Mouse (Mus musculus): ENCODE measurements around the gene Rps15. TPM values are rescaled to one million over a fixed set of nuclear protein-coding genes. Genes with fewer than 3 reads are reported as not detected.

Rps15 gene
- polyA plus RNA-seq, 1 experiment from 2014 or later: 886 TPM

DNA sequence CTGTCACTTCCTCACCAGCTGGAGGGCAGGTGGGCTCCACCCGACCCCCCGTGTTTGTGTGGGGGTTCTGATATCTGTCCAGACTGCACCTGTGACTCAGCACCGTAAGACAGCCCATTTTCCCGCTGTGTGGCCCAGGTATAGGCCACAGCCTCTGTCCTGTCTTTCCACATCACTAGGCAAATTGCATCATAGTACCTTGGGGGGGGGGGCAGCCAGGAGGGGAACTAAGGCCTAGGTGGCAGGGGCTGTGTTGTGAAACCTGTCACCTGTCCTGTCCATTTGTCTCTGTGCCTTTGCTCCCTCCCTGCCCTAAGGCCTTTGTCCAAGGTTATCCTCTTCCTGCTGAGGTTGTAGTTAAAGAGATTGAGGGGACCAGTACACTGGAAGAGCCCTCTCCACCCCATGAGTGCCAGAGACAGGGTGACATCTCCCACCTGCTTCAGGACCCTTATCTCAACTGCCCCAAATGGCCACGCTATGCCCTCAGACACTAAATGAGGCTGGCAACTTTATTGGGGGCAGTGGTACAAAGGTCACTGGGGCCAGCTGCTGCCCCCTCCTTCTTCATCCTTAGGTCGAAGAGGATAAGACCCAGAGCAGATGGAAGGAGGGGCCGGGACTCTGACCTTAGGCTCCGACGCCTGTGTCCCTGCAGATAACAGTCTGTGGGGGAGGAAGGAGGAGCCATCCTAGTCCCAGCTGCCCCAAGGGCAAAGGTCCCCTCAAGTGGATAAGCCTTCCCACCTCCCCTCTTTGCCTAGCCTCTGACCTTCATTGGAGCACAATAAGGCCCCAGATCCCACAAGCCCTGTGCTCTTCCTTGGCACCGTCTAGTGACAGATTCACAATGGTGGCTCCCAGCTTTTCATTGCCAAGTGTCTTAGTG lies 39.6 kb downstream of the Rps15 start:
- H3K27me3 ChIP-seq (ENCODE audit: control insufficient read depth, insufficient read depth, low read length): peaks cover 2% of the 10 kb centered on the region; the same call in 1 of the 2 replicates

DNA sequence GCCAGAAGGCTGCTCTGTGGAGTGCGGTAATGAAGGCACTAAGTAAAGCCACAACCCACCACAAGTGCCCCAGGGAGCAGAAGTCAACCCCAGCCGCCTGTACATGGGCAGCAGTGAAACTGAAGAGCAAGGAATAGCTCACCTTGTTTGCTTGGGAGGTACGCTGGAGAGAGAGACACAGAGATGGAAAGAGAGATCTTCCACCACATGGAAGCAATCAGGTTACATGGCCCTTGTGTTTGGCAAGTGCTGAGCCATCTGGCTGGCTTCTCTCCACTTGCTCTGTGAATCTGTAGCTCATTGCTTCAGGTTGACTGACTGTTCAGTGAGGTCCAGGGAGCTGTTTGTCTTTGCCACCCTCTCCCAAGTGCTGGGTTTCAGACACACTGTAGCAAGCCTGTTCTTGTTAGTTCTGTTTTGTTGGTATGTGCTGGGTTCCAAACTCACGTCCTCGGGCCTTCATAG lies 40.3 kb downstream of the Rps15 start:
- DNase-seq (ENCODE audit: low spot score): no peak
- no peak overlapping the region for H3K27ac ChIP-seq (replicated peaks; ENCODE audit: low read depth, low read length)

More for the DNA sequence above, 39.6 kb downstream of the Rps15 start:
- Histone ChIP-seq H3K4me3 (ENCODE audit: low read depth, low read length) (no peak overlapping the region), H3K9ac (replicated peaks; ENCODE audit: low read length) (no peak overlapping the region), H3K4me1 (ENCODE audit: control insufficient read depth, insufficient read depth, low read length) (no peaks in the 10 kb centered on the region), H3K36me3 (replicated peaks; ENCODE audit: control insufficient read depth, insufficient read depth, low read depth, low read length) (no peaks in the 10 kb centered on the region), H3K4me2 (ENCODE audit: low read depth, low read length) (no peak overlapping the region), H3K27ac (replicated peaks; ENCODE audit: low read depth, low read length) (no peak overlapping the region), H3K9me3 (replicated peaks; ENCODE audit: control insufficient read depth, low read length) (no peaks in the 10 kb centered on the region)
- ATAC-seq (replicated peaks; ENCODE audit: insufficient number of reproducible peaks, low FRiP score, low TSS enrichment, low read depth) (no peak), DNase-seq (ENCODE audit: low spot score) (no peak)
- 53% methylated on average over 10 of the region's 10 CpGs for WGBS

DNA sequence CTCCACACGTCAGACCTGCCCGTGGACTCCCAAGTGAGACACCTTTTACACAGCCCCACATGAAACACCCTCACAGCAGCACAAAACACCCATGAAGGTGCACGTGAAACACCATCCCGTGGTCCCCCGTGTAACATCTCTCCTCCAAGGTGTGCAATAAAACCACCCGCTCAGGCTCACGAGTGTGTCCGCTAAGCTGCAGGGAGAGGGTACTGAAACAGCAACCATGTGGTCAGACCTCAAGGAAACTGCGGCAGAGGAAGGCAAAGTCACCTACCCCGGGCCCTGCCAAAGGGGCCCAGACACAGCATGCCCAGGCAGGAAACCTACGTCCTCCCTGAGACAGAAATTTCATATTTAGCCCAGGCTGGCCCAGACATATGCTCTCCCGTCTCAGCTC lies 44.0 kb downstream of the Rps15 start:
- Histone ChIP-seq H3K9me3 (replicated peaks; ENCODE audit: control insufficient read depth, low read length) (no peaks in the 10 kb centered on the region), H3K4me1 (ENCODE audit: control insufficient read depth, insufficient read depth, low read length) (no peaks in the 10 kb centered on the region), H3K27ac (replicated peaks; ENCODE audit: low read depth, low read length) (no peak overlapping the region), H3K36me3 (replicated peaks; ENCODE audit: control insufficient read depth, insufficient read depth, low read depth, low read length) (no peaks in the 10 kb centered on the region), H3K27me3 (ENCODE audit: control insufficient read depth, insufficient read depth, low read length) (peaks cover 15% of the 10 kb centered on the region), H3K4me2 (ENCODE audit: low read depth, low read length) (no peak overlapping the region), H3K4me3 (ENCODE audit: low read depth, low read length) (no peak overlapping the region), H3K9ac (replicated peaks; ENCODE audit: low read length) (no peak overlapping the region)
- ATAC-seq (replicated peaks; ENCODE audit: insufficient number of reproducible peaks, low FRiP score, low TSS enrichment, low read depth): no peak
- DNase-seq (ENCODE audit: low spot score): no peak
- 88% methylated on average over 12 of the region's 12 CpGs for WGBS

More for the DNA sequence above, 40.3 kb downstream of the Rps15 start:
- H3K27me3 ChIP-seq (ENCODE audit: control insufficient read depth, insufficient read depth, low read length): peaks cover 2% of the 10 kb centered on the region; the same call in 1 of the 2 replicates
- 72% methylated on average over 5 of the region's 5 CpGs for WGBS
- H3K36me3 ChIP-seq (replicated peaks; ENCODE audit: control insufficient read depth, insufficient read depth, low read depth, low read length): no peaks in the 10 kb centered on the region
- no peaks in the 10 kb centered on the region for H3K4me1 ChIP-seq (ENCODE audit: control insufficient read depth, insufficient read depth, low read length)
- ATAC-seq (replicated peaks; ENCODE audit: insufficient number of reproducible peaks, low FRiP score, low TSS enrichment, low read depth): no peak
- 0 out of 2 replicates have a peak overlapping the region, but pooled peaks have one; percentile 6 for H3K9ac ChIP-seq (replicated peaks; ENCODE audit: low read length)
- no peaks in the 10 kb centered on the region for H3K9me3 ChIP-seq (replicated peaks; ENCODE audit: control insufficient read depth, low read length)
- no peak overlapping the region for H3K4me2 ChIP-seq (ENCODE audit: low read depth, low read length)
- H3K4me3 ChIP-seq (ENCODE audit: low read depth, low read length): no peak overlapping the region

DNA sequence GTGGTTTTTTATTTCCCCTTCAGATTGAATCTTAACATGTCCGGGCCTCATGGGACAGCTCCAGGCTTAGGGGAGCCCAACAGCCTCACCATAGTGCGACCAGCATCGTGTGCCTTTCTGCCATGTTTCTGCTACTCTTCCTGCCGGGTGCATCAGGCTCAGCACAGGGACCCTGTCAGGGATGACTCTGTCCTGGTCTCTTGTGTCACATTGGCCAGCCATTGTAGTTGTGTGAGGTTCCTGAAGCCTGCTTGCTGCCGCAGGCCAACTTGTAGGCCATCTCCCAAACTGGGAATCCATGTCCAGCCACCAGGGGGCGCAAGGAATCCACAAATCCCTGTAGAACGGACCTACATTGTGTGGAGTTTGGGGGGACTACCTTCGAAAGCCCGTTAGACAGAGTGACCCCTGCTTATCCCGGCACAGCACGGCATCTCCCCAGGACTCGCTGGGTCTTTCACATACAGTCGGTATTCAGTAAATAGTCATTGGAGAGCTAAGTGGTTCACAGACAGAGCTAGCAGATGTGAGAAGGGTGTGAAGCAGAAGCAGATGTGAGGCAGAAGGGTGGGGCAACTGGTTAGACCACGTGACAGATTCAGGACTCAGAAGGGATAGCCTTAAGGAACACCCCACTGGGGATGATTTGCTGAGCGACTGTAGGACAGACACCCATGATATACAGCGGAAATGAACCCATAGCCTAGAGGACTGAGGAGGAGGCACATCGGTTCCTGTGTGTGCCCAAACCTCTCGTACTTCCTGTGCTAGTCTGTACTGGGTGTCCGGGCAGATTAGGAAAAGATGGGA lies 47.9 kb downstream of the Rps15 start:
- WGBS: 19% methylated on average over 19 of the region's 19 CpGs
- H3K4me3 ChIP-seq (ENCODE audit: low read depth, low read length): no peak overlapping the region

DNA sequence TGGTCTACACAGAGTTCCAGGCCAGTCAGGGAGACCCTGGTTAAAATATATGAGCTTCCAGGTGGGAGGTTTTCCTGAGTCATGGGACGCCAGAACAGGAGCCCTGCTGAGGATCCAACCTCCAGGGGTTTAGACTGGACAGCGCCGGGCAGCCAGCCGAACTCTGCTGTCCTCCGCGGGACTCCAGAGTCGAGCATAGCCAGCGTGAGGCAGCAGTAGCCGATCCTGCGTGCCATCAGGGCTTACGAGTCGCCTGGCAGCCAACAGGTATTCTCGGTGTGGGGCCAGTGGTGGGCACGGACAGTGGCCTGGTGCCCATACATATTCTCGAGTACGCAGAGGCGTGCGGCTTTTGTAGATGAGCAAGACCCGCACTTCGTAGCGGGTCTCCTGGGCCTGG lies 48.8 kb downstream of the Rps15 start:
- WGBS: 11% methylated on average over 21 of the region's 21 CpGs
- Histone ChIP-seq H3K36me3 (replicated peaks; ENCODE audit: control insufficient read depth, insufficient read depth, low read depth, low read length) (no peaks in the 10 kb centered on the region), H3K27me3 (ENCODE audit: control insufficient read depth, insufficient read depth, low read length) (peaks cover 59% of the 10 kb centered on the region), H3K27ac (replicated peaks; ENCODE audit: low read depth, low read length) (no peak overlapping the region), H3K4me1 (ENCODE audit: control insufficient read depth, insufficient read depth, low read length) (peaks cover 2% of the 10 kb centered on the region; the same call in 1 of the 2 replicates), H3K9ac (replicated peaks; ENCODE audit: low read length) (no peak overlapping the region), H3K4me2 (ENCODE audit: low read depth, low read length) (no peak overlapping the region), H3K4me3 (ENCODE audit: low read depth, low read length) (no peak overlapping the region), H3K9me3 (replicated peaks; ENCODE audit: control insufficient read depth, low read length) (no peaks in the 10 kb centered on the region)
- DNase-seq (ENCODE audit: low spot score) (no peak), ATAC-seq (replicated peaks; ENCODE audit: insufficient number of reproducible peaks, low FRiP score, low TSS enrichment, low read depth) (no peak)

More for the DNA sequence above, 47.9 kb downstream of the Rps15 start:
- ATAC-seq (replicated peaks; ENCODE audit: insufficient number of reproducible peaks, low FRiP score, low TSS enrichment, low read depth): peak; percentile 20
- peak; percentile 91 for DNase-seq (ENCODE audit: low spot score)
- Histone ChIP-seq H3K9me3 (replicated peaks; ENCODE audit: control insufficient read depth, low read length) (no peaks in the 10 kb centered on the region), H3K27ac (replicated peaks; ENCODE audit: low read depth, low read length) (no peak overlapping the region), H3K27me3 (ENCODE audit: control insufficient read depth, insufficient read depth, low read length) (peaks cover 51% of the 10 kb centered on the region), H3K4me2 (ENCODE audit: low read depth, low read length) (no peak overlapping the region; the same call in 1 of the 2 replicates), H3K36me3 (replicated peaks; ENCODE audit: control insufficient read depth, insufficient read depth, low read depth, low read length) (no peaks in the 10 kb centered on the region), H3K4me1 (ENCODE audit: control insufficient read depth, insufficient read depth, low read length) (no peaks in the 10 kb centered on the region), H3K9ac (replicated peaks; ENCODE audit: low read length) (no peak overlapping the region)

DNA sequence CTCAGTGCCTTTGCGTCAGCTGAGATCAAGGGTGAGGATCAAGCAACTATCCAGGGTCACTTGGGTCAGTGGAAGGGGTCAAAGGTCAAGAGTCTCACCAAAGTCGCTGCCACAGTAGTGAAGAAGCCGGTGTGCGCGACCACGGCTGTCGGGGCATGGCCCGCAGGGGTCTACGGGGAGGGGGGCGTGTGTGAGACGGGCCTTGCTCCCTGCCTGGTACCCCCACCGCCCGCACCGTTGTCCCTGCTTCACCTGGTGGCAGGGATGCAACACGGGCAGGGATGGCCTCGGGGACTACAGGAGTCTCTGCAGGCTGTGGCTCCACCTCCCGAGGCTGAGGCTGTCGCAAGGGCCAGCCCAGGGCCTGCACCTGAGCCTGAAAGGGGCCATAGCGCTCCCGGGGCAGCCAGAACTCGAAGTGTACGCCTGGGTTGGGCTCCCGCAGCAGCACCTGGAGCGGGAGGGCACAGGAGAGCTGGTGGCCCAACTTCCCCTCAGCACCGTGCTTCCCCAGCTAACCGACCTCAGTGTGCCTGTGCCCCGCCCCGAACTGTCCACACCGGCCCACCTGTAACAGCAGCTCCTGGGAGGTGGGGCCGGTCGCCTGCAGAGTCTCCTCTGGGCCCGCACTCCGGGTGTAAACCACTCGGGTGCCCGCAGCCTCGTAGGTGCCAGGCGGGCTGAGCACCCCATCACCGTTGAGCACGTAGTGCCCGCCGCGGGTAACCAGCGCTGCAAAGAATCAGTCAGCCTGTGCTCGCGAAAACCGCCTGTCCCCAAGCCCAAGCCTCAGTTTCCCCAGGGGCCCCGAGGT lies 49.4 kb downstream of the Rps15 start:
- peaks cover 62% of the 10 kb centered on the region for H3K27me3 ChIP-seq (ENCODE audit: control insufficient read depth, insufficient read depth, low read length)
- ATAC-seq (replicated peaks; ENCODE audit: insufficient number of reproducible peaks, low FRiP score, low TSS enrichment, low read depth) (no peak), DNase-seq (ENCODE audit: low spot score) (no peak)
- H3K4me2 ChIP-seq (ENCODE audit: low read depth, low read length): no peak overlapping the region; the same call in 1 of the 2 replicates
- peak overlapping the region; percentile 9 for H3K4me3 ChIP-seq (ENCODE audit: low read depth, low read length)
- H3K4me1 ChIP-seq (ENCODE audit: control insufficient read depth, insufficient read depth, low read length): peaks cover 2% of the 10 kb centered on the region; the same call in 1 of the 2 replicates
- WGBS: 2% methylated on average over 46 of the region's 47 CpGs
- H3K36me3 ChIP-seq (replicated peaks; ENCODE audit: control insufficient read depth, insufficient read depth, low read depth, low read length): no peaks in the 10 kb centered on the region
- no peak overlapping the region for H3K27ac ChIP-seq (replicated peaks; ENCODE audit: low read depth, low read length)
- no peak overlapping the region for H3K9ac ChIP-seq (replicated peaks; ENCODE audit: low read length)
- no peaks in the 10 kb centered on the region for H3K9me3 ChIP-seq (replicated peaks; ENCODE audit: control insufficient read depth, low read length)

DNA sequence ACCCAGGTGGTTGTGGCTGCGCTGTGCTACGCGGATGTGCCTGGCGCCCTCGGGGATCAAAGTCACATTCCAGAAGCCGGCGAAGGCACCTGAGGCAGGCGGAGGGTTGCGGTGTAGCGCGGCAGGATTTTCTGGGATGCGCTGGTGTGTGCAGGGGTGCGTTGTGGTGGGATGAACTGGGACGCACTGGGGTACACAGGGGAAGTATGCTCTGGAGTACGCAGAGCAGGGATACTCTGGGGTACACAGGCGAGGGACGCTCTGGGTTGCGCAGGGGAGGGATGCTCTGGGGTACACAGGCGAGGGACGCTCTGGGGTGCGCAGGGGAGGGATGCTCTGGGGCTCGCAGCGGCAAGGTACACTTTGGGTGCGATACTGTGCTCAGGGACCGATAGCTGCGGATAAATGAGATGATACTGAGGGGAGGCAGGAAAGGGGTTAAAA lies 50.1 kb downstream of the Rps15 start:
- H3K4me2 ChIP-seq (ENCODE audit: low read depth, low read length): peak overlapping the region; percentile 42; the same call in 1 of the 2 replicates
- H3K9ac ChIP-seq (replicated peaks; ENCODE audit: low read length): no peak overlapping the region
- DNase-seq (ENCODE audit: low spot score) (no peak), ATAC-seq (replicated peaks; ENCODE audit: insufficient number of reproducible peaks, low FRiP score, low TSS enrichment, low read depth) (no peak)
- no peaks in the 10 kb centered on the region for H3K9me3 ChIP-seq (replicated peaks; ENCODE audit: control insufficient read depth, low read length)
- no peaks in the 10 kb centered on the region for H3K36me3 ChIP-seq (replicated peaks; ENCODE audit: control insufficient read depth, insufficient read depth, low read depth, low read length)
- peak overlapping the region; percentile 28 for H3K4me3 ChIP-seq (ENCODE audit: low read depth, low read length)
- WGBS: 2% methylated on average over 26 of the region's 26 CpGs
- H3K27me3 ChIP-seq (ENCODE audit: control insufficient read depth, insufficient read depth, low read length): peaks cover 67% of the 10 kb centered on the region
- H3K27ac ChIP-seq (replicated peaks; ENCODE audit: low read depth, low read length): no peak overlapping the region
- peaks cover 2% of the 10 kb centered on the region; the same call in 1 of the 2 replicates for H3K4me1 ChIP-seq (ENCODE audit: control insufficient read depth, insufficient read depth, low read length)

Measured in embryonic facial prominence, embryonic 11.5 days (tissue).